Mouse (Mus musculus): ENCODE measurements around the gene Zfp36. TPM values are rescaled to one million over a fixed set of nuclear protein-coding genes. Genes with fewer than 3 reads are reported as not detected.

Gene Zfp36
- polyA plus RNA-seq, 1 experiment: not detected

GRCm38 (mm10) chr7:28353267-28353666, 26.8 kb downstream of the Zfp36 start:
- TF ChIP-seq POLR2A (IDR thresholded peaks at IDR 0.05; ENCODE audit: insufficient read depth, low read depth, low read length): no peak
- no peak for TF ChIP-seq CTCF (IDR thresholded peaks at IDR 0.05; ENCODE audit: insufficient read depth, low read depth, low read length)
- WGBS: 86% methylated on average over 2 of the region's 2 CpGs
- H3K27ac ChIP-seq (ENCODE audit: insufficient read depth, low read depth, low read length): no peak overlapping the region
- no peak overlapping the region for H3K4me3 ChIP-seq (ENCODE audit: insufficient read depth, low read depth, low read length)
- peaks cover 7% of the 10 kb centered on the region for H3K4me1 ChIP-seq (ENCODE audit: control insufficient read depth, insufficient read depth, low read length)

DNA sequence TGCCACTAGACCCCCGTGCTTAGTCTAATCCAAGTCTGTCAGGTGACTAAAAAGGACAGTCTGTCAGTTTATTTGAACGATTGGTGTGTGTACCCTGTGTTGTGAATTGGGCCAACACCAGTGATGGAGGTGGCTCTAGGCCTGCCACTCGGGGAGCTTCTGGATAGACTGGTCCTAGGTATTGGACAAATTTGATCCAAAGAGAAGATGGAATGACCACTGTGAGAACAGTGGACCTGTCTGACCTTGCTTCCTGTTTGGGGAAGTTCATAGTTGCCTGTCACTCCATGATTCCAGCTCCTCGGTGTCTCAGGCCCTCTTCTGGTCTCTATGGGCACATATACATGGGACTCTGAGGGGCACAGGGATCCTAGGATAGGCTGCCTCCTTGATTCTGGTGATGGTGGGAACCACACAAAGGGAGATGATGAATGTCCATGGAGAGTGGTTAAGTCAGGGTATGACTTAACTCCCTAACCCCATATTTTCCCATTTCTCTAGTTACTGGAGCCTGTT, 28.3 kb downstream of the Zfp36 start:
- no peak overlapping the region for H3K27ac ChIP-seq (ENCODE audit: insufficient read depth, low read depth, low read length)
- 40% methylated on average over 4 of the region's 4 CpGs for WGBS
- peaks cover 7% of the 10 kb centered on the region for H3K4me1 ChIP-seq (ENCODE audit: control insufficient read depth, insufficient read depth, low read length)
- H3K4me3 ChIP-seq (ENCODE audit: insufficient read depth, low read depth, low read length): no peak overlapping the region
- no peak for TF ChIP-seq POLR2A (IDR thresholded peaks at IDR 0.05; ENCODE audit: insufficient read depth, low read depth, low read length)
- no peak for TF ChIP-seq CTCF (IDR thresholded peaks at IDR 0.05; ENCODE audit: insufficient read depth, low read depth, low read length)

DNA sequence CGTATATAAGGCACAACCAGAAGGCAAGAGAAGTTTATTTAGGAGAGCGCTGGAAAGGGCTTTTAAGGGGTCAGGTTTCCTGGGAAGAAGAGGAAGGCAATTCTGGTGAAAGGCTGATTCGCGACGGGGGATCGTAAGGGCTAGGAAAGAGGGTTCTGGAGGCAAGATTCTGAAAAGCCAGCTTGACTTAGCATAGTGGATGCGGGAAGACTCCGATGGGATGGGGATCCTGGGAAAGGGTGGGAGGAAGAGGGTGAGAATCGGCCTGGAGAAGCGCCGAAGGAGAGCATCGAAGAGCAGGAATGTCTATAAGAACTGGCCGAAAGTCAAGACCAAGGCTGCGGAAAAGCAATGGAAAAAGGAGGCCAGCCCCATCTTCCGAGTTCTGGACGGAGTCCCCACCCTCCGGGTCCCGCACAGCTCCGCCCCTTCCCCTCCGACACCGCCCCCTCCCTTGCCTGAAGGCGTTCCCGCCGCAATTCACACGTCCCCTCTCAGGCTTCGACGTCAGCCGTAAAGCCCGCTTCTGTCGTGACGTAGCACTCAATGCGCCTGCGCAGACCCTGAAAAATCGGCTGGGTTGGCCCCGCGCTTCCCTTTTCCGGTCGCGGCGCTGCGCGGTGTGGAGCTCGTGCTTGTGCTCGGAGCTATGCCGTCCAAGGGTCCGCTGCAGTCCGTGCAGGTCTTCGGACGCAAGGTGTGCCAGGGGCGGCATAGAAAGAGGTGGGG, 29.7 kb downstream of the Zfp36 start, which contains the start of gene Rps16:
Gene Rps16, plus strand, starts transcription at position 498 of the 729 bp plus-strand sequence.
- Histone ChIP-seq H3K4me1 (ENCODE audit: control insufficient read depth, insufficient read depth, low read length) (peaks cover 7% of the 10 kb centered on the region), H3K4me3 (ENCODE audit: insufficient read depth, low read depth, low read length) (peak within 1 kb of the TSS; percentile 84), H3K27ac (ENCODE audit: insufficient read depth, low read depth, low read length) (peak within 1 kb of the TSS; percentile 82)
- WGBS: under 1% methylated on average over 50 of the region's 50 CpGs
- peak; percentile 83 for TF ChIP-seq POLR2A (IDR thresholded peaks at IDR 0.05; ENCODE audit: insufficient read depth, low read depth, low read length)
- TF ChIP-seq CTCF (IDR thresholded peaks at IDR 0.05; ENCODE audit: insufficient read depth, low read depth, low read length): no peak

- WGBS: 81% methylated on average over 7 of the region's 7 CpGs
- peaks cover 7% of the 10 kb centered on the region for H3K4me1 ChIP-seq (ENCODE audit: control insufficient read depth, insufficient read depth, low read length)
- TF ChIP-seq POLR2A (IDR thresholded peaks at IDR 0.05; ENCODE audit: insufficient read depth, low read depth, low read length): no peak
- no peak for TF ChIP-seq CTCF (IDR thresholded peaks at IDR 0.05; ENCODE audit: insufficient read depth, low read depth, low read length)
Observed at GRCm38 (mm10) chr7:28348601-28349000, 31.5 kb downstream of the Zfp36 start.

DNA sequence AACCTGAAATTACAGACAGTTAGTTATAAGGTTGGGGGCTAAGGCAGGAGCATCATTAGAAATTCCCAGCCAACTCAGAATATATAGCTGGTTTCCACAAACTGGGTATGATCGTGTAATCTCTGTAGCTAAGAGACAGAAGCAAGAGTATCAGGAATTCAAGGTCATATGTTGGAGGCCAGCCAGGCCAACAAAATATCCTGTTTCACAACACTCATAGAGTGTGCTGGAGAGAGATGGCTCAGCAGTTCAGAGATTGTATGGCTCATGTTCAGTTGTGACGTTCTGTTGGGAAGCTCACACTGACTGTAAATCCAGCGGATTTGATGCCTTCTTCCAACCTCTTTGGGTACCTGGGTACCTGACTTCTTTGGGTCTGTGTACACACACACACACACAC, 32.3 kb downstream of the Zfp36 start:
- Histone ChIP-seq H3K4me3 (ENCODE audit: insufficient read depth, low read depth, low read length) (no peak overlapping the region), H3K27ac (ENCODE audit: insufficient read depth, low read depth, low read length) (no peak overlapping the region), H3K4me1 (ENCODE audit: control insufficient read depth, insufficient read depth, low read length) (peaks cover 7% of the 10 kb centered on the region)
- TF ChIP-seq CTCF (IDR thresholded peaks at IDR 0.05; ENCODE audit: insufficient read depth, low read depth, low read length) (no peak), POLR2A (IDR thresholded peaks at IDR 0.05; ENCODE audit: insufficient read depth, low read depth, low read length) (no peak)
- 81% methylated on average over 3 of the region's 3 CpGs for WGBS

More at GRCm38 (mm10) chr7:28348601-28349000, 31.5 kb downstream of the Zfp36 start:
- Histone ChIP-seq H3K27ac (ENCODE audit: insufficient read depth, low read depth, low read length) (no peak overlapping the region), H3K4me3 (ENCODE audit: insufficient read depth, low read depth, low read length) (no peak overlapping the region)

- Histone ChIP-seq H3K4me1 (ENCODE audit: control insufficient read depth, insufficient read depth, low read length) (no peaks in the 10 kb centered on the region), H3K27ac (ENCODE audit: insufficient read depth, low read depth, low read length) (no peak overlapping the region), H3K4me3 (ENCODE audit: insufficient read depth, low read depth, low read length) (no peak overlapping the region)
- WGBS: 3% methylated on average over 4 of the region's 4 CpGs
- no peak for TF ChIP-seq POLR2A (IDR thresholded peaks at IDR 0.05; ENCODE audit: insufficient read depth, low read depth, low read length)
- no peak for TF ChIP-seq CTCF (IDR thresholded peaks at IDR 0.05; ENCODE audit: insufficient read depth, low read depth, low read length)
Observed at GRCm38 (mm10) chr7:28344637-28345036, 35.4 kb downstream of the Zfp36 start.

GRCm38 (mm10) chr7:28341381-28341780, 38.7 kb downstream of the Zfp36 start:
- WGBS: 51% methylated on average over 7 of the region's 7 CpGs
- Histone ChIP-seq H3K4me1 (ENCODE audit: control insufficient read depth, insufficient read depth, low read length) (no peaks in the 10 kb centered on the region), H3K4me3 (ENCODE audit: insufficient read depth, low read depth, low read length) (no peak overlapping the region), H3K27ac (ENCODE audit: insufficient read depth, low read depth, low read length) (no peak overlapping the region)
- TF ChIP-seq POLR2A (IDR thresholded peaks at IDR 0.05; ENCODE audit: insufficient read depth, low read depth, low read length) (no peak), CTCF (IDR thresholded peaks at IDR 0.05; ENCODE audit: insufficient read depth, low read depth, low read length) (no peak)

- Histone ChIP-seq H3K4me1 (ENCODE audit: control insufficient read depth, insufficient read depth, low read length) (peaks cover 3% of the 10 kb centered on the region; the same call in 1 of the 2 replicates), H3K4me3 (ENCODE audit: insufficient read depth, low read depth, low read length) (no peak overlapping the region), H3K27ac (ENCODE audit: insufficient read depth, low read depth, low read length) (peak overlapping the region; percentile 77)
- WGBS: 61% methylated on average over 19 of the region's 19 CpGs
- TF ChIP-seq CTCF (IDR thresholded peaks at IDR 0.05; ENCODE audit: insufficient read depth, low read depth, low read length) (no peak), POLR2A (IDR thresholded peaks at IDR 0.05; ENCODE audit: insufficient read depth, low read depth, low read length) (no peak)
Observed at GRCm38 (mm10) chr7:28339213-28339917, 40.7 kb downstream of the Zfp36 start.
